Mouse (Mus musculus) c-Kit-positive CD71-positive TER-119-positive erythroid progenitor cells, embryonic 14.5 days (primary cell): Measurements from ENCODE around the gene Kmt5c.
"Not testable (repeated sequence)": the region's sequence is repeated elsewhere in the genome, so short reads cannot be mapped to it uniquely, and the experiment has no call there.

ENCODE experiments used
- DNase-seq: peaks from one replicate; pipeline ENCODE4 v3.0.0-alpha.2; 2013; ENCODE audit warnings: low spot score

The Kmt5c gene

DNA sequence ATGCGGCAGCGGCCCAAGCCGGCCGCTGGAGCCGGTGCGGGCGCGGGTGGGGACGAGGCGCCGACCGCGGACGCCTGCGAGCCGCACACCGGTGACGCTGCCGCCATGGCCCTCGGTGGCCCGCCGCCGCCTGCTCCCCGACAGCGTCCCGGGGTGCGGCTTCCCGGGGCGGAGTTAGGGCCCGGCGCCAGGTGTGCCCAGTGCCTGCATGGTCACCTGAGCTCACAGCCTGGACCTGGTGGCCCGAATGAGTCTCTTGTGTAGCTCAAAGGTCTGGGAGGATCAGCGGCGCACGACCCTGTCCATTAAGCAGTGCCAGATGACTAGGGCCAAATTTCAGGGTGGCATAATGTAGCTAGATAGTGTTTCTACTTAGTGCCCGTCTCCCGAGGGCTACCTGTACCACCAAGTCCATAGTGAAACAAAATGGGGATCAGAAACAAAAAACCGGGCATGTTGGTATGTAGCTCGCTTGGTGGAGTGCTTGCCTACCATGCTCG lies 49.6 kb downstream of the Kmt5c start, which contains the start of gene Tmem238:
Gene Tmem238, minus strand, starts transcription at position 221 of the 500 bp plus-strand sequence.
- no peak for DNase-seq

DNA sequence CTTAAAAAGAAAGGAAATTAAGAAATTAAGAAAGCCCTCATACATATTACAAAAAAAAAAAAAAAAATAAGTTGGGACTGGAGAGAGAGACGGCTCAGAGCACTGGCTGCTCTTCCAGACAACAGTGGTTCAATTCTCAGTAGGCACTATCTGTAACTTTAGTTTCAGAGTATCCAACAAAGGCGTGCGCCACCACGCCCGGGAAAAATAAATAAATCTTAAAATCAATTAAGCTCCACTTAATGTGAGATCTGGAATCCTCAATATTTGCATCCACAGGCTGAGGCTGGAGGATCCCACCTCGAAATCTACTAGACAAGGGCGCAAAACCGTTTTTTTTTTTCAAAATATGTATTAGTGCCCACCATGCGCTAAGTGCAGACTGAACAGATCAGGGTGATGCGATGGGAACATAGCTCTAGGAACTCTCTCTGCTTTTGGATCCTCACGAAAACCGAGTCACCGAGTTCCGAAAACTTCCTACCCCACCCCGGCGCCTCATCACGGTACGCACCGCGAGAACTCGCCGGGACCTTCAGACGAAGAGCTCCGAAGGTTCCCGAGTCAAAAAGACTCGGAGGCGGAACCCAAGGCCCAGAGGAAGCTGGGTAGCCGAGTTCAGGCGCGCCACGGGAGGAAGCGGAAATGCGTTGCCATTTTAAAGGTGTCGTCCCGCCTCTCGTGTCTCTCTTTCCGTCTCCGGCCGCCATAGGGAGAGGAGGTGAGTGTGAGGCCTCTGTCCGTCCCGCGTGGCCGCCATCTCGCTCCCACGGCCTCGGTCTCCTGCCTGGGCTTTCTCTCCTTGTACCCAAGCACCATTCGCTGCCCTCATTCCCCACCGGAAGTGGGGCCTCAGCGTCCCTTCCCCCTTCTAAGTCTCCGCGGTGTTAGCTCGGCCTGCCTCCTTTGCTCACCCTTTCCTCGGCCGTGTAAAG lies 52.6 kb downstream of the Kmt5c start, which contains the start of gene Rpl28:
Gene Rpl28, plus strand, starts transcription at position 597 of the 935 bp plus-strand sequence.
- DNase-seq: peak; percentile 97

DNA sequence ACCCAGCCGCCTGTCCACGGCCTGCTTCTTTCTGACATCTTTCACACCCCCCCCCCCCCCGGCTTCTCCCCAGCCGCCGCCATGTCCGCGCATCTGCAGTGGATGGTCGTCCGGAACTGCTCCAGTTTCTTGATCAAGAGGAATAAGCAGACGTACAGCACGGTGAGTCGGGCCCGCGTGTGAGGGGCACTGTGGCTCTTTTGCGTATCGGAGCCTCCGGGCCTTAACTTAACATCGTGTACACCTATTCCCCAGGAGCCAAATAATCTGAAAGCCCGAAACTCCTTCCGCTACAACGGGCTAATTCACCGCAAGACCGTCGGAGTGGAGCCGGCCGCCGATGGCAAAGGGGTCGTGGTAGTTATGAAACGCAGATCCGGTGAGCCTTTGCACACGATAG lies 53.3 kb downstream of the Kmt5c start:
- not testable (repeated sequence) for DNase-seq

DNA sequence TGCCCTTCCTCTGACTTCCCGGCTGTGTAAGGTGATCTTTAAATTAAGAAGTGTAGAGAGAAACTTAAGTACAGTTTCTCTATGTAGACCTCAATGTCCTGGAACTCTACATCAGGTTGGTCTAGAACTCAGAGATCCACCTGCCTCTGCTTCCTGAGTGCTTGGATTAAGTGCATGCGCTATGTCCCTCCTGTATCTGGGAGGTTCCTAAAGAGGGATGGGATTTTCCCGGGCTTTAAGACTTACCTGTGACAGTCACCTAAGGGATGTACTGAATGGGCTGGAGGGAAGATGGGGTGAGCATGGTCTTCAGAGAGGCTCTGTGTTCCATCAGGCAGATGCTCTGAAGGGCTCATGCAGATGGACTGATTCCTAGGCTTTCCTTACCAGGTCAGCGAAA lies 53.8 kb downstream of the Kmt5c start:
- DNase-seq: no peak

DNA sequence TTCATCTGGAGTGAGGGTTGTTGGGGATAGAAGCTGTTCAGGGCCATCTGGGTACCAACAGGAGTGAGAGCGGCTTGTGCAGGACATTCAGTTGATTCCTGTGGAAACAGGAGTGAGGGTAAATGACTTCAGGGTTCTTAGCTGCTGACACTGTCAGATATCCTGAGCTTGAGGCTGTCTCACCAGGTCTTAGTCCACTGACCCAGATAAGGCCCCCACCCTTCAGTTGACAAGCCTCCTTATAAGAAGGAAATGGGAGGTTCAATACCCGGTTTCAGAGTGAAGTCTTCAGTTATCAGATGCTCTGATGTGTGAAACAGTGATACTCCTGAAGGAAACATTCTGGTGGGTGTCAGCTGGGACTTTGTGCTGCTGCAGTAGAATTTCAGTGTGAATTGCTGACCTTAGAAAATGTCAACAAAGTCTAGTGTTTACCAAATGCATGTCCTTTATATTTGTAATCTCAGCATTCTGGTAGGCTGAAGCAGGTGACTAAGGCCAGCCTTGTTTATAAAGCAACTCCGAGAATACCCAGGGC lies 54.8 kb downstream of the Kmt5c start:
- no peak for DNase-seq

DNA sequence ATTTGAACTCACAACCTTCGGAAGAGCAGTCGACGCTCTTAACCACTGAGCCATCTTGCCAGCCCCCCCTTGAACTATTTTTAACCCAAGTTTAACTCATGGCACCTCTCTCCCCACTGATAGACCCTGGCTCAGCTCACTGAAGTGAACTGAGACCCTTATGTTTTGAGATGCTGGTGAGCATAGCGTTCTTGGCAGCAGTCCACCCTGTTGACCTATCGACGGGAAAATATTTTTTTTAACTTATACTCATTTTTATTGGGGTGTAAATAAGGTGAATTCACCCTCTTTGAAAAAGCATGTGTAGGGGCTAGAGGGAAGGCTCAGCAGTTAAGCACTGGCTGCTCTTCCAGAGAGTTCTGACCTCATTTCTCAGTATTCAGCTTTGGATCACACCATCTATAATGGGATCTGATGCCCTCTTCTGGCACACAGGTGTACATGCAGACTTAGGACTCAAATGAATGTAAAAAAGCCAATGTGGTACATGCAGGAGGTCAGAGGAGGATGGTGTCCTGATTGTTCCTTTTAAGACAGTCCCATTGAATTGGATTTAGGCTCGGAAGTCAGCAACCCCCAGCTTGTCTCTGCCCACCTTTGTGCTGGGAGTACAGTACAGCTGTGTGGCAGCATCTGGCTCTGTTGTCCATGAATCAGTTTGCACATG lies 56.0 kb downstream of the Kmt5c start:
- DNase-seq: peak; percentile 65
